Mouse (Mus musculus) kidney, postnatal 14 days (tissue): ENCODE data around the gene Birc5.
"Not testable (repeated sequence)": the region's sequence is repeated elsewhere in the genome, so short reads cannot be mapped to it uniquely, and the experiment has no call there.

Experiments
- DNase-seq: peaks from one replicate; pipeline ENCODE4 v3.0.0; 2022; ENCODE audit warnings: mixed read lengths

Birc5 gene

DNA sequence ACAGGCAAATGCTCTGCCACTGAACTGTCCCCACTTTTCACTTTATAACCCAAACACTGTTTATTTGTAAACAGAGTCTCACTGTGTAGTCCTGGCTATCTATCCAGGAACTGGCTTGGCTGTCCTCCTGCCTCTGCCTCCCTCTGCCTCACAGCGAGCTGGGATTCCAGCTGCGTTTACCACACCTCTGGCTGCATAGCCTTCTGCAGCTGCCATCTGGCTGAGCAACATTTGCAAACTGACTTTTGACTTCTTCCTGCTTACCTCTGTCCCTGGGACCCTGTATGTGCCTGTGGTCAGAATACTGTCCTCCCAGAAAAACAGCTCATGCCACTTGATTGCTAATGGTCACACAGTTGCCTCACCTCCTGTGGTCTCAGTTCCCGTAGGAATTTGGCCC is 21.7 kb upstream of the Birc5 start:
- no peak for DNase-seq

DNA sequence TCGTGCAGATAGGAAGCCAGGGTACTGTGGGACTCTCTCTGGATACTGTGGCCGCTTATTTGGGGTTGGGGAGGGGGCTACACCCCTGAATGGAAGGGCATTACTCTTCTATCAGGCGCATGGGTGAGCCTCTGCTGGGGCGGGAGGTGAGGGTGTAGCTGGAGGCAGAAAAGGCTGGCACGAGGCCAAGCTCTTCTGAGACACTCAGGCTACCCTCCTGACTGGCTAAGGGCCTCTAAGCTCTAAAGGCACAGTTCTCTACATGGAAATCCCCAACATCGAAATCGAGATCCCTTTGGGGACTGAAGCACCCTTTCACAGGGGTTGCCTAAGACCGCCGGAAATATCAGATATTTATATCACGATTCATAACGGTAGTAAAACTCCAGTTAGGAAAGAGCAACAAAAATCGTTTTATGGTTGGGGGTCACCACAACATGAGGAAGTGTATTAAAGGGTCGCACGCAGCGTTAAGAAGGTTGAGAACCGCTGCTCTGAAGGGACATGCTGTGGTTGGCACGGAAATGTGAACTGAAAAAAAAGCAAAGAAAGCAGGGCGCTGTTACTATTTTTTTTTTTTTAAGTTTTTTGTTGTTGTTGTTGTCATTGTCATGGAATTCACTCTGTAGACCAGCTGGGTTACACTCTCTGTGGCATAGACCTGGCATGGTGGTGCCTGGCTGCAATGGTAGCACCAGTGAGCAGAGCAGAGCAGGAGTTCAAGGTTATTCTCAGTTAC is 20.7 kb upstream of the Birc5 start:
- DNase-seq: peak; percentile 71

DNA sequence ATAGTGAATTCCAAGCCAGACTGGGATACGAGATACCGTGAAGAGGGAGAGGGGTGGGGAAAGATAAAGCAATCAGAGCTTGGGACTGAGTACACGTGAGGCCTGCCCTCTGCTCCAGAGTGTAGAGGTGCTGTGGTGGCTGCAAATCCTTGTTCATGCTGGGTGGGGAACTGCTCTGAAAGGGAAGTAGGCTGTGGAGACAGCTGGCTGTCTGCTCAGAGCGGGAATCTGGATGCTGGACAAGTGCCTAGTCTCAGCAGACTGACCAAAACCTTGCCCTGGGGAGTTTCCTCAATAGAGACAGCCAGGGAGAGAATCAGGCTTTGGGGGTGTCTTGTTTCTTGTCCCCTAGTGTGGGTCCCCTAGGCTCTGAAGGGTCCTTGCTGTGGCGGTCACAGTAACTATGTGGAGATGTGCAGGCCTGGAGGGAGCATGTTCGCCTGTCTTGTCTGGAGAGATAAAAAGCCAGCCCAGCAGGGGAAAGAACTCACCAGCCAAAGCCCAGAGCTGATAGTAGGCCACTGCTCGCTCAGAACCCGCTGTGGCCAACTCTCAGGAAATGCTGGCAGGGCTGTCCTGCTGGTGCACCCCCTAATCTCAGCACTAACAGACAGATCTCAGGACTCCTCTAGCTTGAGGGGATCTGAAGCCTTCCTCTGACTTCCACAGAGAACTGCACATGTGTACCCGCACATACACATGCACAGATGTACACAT is 20.0 kb upstream of the Birc5 start:
- DNase-seq: peak; percentile 72

DNA sequence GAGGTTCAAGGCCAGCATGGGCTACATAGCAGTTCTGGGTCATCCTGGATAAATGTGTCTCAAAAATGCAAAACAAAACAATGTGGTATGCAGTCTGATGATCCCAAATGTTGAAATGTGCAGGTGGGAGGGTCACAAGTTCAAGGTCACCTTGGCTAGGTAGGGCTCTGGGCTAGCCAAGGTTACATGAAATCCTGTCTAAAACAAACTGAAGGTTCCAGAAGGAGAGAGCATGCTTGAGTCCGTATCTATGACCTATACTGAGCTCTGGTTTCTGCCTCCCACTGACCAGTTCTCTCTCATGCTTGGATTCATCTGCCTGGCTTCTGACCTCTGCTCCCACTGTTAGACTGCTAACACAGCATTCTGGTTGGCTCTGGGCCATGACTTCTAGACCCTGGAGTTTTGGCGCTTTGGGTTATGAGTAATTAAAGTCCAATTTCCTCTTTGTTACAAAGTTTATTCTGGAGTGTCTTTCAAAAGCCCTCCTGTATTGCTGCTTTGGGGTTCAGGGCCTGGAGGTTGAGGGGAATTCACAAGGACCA is 19.3 kb upstream of the Birc5 start:
- DNase-seq: peak; percentile 93

DNA sequence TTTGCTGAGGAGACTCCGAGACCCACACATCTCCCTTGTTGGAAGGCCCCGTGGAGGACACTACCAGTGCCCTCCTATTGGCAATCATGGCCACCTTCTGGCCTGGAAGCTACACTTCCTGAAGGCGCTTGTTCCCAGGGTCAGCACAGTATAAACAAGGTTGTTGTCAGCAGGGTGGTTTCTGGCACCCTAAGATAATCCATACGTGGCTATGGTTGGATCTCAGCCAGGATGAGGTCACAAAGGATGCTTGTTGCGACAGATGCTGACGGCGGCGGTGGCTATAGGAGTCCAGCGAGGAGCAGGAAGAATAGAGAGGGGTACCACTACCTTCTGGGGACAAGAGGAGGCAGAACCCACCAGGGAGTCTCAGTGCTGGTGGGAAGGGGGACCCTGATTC is 18.6 kb upstream of the Birc5 start:
- DNase-seq: no peak

DNA sequence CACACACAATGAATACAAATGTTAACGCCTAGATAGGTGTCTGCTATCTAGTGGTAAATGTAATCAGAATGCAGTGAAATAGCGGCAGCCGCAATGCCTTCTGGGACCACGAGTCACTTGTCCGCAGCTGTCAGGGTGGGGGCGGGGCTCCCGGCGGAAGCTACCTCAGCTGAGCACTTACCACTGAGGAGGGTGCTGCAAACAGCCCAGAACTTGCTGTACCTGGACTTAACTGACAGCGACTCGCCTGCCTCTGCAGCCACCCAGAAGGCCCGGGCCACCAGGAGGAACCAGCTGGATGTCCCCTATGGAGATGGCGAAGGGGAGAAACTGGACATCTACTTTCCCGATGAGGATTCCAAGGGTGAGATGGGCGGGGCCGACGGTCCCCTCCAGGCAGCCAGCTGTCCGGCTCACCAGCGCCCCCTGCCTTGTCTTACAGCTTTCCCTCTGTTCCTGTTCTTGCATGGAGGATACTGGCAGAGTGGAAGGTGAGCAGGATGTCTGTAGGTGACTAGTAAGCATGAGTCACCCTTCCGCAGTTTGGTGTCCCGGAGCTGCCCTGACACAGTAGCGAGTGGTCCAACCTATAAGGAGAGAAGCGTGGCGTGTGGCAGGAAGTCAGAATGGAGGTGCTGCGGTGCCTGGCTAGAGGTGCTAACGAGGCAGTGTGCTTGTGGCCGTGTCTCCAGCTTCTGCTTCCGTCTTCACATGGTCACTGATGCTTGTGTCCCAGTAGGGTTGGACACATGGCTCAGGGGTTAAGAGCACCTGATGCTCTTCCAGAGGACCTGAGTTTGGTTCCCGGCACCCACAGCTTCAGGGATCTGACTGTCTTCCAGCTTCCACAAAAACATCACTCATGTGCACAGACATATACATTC is 16.7 kb upstream of the Birc5 start:
- peak; percentile 71 for DNase-seq

DNA sequence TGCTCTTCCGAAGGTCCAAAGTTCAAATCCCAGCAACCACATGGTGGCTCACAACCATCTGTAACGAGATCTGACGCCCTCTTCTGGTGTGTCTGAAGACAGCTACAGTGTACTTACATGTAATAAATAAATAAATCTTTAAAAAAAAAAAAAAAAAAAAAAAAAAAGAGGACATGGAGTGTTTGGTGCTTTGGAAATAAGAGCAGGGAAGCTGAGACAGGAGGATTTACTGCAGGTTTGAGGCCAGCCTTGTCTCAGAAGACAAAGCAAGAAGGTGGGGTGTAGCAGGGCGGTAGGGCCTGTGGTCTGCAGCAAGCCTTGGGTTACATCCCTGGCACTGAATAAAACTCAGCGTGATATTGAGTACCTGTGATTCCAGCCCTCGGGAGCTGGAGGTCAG is 15.5 kb upstream of the Birc5 start:
- DNase-seq: not testable (repeated sequence)

DNA sequence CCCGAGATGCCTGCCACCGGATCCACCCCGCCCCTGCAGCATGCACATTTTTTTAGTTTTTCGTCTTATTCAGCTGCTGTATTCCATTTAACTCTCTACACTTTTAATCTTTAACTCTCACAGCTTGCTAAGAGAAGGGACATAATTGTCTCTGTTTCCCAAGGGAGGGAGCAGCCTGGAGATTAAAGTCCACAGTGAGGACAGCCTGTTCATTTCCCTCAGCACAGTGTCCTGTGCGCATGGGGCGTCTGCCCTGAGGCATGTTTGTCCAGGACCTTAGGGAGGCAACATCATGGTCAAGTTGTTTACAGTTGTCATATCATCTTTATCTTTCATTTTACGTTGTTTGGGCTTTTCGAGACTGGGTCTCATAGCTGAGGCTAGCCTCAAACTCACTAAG is 15.0 kb upstream of the Birc5 start:
- peak; percentile 81 for DNase-seq

DNA sequence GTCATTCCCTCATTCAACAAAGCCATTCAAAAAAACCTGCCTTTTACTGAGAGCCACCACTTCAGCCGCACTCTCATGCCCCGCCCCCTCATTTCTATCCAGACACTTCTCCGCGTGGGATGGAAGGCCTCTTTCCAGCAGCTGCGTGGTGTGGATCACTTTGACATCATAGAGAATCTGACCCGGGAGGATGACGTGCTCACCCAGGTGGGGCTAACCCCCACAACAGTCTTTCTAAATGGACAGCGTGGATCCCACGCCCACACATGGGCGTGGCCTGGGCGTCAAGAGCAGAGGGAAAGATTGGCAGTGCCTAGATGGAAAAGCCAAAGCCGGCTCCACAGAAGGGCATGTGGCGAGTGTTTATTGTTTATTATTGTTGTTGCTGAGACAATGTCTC is 12.7 kb upstream of the Birc5 start:
- no peak for DNase-seq

DNA sequence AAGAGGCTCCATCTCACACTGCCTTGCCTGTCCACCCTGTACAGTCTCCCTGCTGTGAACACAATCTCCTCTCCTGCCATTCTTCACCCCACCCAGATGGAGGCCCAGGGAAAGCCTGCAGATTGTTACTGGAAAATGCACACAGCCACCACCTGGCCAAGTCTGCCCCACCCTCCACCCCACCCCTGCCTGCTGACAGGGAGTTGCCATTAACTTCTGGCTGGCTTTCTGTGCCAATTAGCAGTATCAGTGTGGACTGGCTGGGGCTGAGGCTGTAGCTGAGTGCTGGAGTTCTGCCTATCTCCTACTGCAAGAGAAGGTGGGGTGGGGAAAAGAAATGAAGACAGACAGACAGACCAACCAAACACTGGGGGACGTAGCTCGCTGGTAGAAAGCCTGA is 10.5 kb upstream of the Birc5 start:
- peak; percentile 59 for DNase-seq

DNA sequence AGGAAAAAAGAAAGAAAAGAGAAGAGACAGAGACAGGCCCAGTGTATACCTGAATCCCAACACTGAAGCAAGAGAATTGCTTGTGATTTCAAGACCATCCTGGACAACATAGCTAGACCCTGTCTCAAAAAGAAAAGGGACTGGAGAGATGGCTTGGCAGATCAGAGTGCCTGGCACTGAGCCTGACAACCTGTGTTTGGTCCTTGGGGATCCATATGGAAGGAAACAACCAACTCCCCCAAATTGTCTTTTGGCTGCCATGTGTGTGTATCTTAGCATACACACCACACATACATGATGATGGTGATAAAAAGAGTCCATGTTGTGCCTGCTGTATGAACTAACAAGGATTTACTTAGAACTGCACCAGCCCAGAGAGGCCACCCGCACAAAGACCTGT is 10.0 kb upstream of the Birc5 start:
- DNase-seq: no peak

DNA sequence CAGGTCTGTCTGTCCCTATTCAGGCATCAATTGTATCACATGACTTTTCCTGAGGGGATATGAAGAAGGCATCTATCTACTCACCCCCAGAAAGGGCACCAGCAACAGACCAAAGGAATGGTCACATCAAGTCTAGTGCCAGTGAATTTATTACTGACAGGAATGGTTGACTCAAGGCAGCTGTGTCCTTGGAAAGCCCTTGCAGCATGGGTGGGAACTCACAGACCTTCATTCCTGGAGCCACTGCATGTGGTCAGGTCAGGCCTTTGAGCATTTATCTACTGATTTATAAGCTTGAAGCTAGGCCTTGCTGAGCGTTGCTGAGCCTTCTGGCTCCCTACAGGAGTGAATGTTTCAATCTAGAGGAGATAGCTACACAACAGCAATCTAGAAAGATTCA is 8.1 kb upstream of the Birc5 start:
- DNase-seq: no peak

DNA sequence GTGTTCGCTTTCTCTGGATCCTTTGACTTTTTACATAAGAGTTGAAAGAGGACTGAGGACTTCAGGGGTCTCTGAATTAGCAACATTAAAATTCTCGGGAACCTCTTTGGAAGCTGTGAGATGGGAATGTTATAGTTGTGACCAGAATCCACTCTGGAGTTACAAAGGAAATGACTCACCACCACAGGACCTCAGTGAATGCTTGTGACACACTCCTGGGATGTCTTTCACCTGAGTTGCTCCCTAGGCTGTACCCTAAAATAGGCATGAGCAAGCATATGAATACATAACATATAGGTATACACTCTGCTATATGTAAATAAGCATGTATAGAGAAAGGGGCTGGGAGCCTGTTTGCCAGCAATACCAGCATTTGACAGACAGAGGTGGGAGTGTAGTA is 5.6 kb upstream of the Birc5 start:
- no peak for DNase-seq

DNA sequence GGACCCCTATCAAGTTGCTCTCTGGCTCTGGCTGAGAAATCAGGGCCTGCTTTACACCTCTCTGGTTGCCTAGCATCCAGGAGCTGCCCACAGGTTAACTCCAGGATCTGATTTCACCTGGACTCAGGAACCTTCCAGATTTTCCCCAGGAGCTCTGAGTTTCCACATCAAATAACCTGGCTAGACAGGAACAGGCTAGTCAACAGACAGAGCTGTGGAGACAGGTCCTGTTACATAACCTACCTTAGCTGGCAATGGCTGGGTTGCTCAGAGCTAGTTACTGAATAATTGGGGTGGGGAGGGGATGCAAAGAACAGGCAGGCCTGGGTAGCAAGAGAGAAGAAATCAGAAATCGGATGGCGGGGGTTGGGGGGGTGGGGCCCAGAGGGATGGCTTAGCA is 4.1 kb upstream of the Birc5 start:
- peak; percentile 71 for DNase-seq

DNA sequence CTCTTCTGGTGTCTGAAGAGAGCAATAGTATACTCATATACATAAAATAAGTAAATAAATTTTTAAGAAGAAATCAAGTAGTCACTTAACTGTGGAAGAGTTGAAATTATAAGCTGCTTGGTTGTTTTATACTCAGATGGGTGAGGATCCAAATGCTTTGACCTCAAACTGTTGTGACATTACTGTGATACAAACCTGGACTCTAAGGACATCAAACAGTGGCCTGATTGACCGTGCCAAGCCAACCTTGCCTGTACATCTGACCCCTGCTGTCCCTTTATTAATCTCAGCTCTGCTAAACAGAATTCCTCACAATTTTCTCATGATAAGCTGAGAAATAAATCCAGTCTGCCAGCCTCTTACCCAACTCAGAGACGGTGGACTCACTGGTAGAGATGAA is 3.4 kb upstream of the Birc5 start:
- DNase-seq: no peak

DNA sequence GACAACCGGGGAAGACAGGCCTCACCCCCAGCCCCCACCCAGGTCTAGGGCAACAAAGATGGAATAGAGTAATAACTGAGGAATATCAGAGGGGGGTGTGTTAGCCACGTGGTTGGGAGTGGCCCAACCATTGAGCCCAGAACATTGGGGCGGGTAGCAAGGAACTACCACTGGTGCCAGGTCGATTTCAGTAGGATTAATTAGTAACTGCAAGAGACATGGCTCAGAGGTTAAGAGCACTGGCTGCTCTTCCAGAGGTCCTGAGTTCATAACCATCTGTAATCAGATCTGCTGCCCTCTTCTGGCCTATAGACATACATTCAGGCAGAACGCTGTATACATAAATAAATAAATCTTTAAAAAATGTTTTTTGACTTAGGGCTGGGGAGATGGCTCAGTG is 2.4 kb upstream of the Birc5 start:
- peak; percentile 76 for DNase-seq

DNA sequence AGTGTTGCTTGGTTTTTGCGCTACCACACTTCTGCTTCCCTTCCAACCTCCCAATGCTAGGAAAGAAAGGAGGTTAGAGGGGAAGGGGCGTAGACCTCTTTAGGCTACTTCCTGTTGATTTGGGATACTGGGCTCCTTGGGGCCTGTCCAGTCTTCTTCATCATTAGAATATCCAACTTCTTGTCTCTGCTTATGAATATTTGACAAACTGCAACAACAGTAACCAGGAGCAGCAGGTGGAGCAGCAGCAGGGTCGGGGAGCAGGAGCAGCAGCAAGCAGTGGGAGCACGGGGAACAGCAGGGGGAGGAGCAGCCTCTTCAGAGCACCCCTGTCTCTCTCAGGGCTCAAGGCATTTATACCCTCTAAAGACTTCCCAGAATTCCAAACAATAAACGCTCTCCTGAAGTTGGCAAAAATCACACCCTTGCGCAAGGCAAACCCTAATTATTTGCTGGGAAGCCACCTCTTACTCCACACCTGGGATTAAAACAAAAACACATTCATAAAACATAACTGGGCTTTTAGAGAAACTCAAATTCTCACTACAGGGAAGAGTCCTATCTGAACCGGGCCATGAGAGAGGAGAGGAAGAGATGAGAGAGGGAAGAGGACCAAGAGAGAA is 1.3 kb upstream of the Birc5 start:
- DNase-seq: no peak

DNA sequence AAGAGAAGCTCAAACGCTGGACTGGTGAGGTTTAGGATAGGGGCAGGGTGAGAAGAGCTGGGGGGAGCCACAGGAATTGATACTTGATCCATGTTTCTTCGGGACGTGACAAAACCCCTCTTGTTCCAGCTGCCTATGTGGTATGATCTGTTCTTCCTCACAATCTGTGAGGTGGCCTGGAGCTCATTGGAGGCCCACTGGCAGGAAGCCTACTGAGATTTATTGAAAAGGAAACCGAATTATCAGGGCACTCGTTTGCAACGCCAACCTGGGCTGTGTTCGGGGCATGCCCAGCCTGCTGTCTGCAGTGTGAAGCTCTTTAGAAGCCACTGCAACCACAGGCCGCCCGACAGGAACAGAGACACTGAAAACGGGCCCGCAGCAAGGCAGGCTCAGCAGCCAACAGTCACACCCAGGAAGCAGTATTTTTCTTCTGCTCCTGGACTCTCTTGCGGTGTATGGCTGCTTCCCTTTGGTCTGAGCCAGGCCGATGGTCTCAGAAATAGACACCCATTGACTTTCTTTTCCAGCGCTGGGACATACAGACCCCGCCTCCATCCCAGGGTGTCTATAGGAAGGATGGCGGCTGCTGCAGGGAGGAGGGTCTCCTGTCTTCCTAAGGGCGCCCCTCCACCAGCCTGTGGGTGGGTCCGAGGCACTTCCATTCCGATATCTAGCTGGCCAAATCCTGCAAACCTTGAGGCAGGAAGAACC is 623 bp upstream of the Birc5 start:
- DNase-seq: peak; percentile 58

DNA sequence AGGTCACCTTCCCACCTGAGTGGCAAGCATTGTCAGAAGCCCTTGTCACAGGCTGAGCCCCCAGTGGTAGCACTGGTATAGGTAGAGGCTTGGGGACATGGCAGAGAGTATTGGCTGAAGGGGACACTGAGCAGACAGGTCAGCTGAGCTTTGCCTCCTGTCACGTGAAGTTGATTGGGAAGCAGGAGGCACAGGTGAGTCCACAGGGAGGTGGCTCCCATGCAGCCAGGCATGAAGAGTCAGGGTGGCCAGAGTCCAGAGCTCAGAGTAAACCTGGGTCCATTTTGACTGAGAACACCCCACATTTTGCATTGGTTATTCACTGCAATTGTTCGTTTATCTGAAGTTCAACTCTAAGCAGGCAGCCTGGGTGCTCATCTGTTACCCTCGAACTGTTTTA is 3.8 kb downstream of the Birc5 start:
- no peak for DNase-seq

DNA sequence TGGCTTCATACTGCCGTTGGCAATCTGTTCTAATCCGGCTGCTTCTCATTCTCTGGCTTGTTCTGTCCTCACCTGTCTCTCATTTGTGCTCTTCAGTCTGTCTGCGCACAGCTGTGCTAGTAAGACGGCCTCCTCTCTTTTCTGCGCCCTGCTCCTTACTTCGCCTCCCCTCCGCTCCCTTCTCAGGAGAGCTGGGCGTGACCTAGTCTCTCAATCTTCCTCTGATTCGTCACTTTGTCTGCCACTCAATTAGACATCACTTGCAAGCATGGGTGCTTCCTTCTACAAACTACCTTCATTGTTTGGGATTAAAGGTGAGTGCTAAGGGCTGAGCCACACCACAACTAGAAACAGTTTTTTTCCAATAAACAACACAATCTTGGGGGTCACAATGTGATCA is 5.2 kb downstream of the Birc5 start:
- DNase-seq: no peak

DNA sequence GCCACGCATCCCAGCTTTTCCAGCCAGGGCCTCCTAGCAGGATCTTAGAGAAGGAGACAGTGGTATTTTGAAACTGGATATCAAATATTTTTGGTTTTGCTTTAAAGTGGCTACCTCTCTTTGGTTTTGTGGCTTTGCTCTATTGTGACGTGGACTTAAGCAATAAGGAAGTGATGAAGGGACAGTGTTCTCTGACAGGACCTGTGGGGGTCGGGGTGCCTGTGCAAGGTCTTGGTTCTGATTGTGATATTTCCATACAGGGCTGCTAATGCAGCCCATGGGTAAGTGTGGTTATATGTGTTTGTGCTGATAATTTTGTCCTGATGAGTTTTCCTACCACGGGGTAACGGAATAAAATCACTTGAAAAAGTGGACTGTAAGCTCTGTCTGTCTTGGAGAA is 6.3 kb downstream of the Birc5 start:
- DNase-seq: no peak

DNA sequence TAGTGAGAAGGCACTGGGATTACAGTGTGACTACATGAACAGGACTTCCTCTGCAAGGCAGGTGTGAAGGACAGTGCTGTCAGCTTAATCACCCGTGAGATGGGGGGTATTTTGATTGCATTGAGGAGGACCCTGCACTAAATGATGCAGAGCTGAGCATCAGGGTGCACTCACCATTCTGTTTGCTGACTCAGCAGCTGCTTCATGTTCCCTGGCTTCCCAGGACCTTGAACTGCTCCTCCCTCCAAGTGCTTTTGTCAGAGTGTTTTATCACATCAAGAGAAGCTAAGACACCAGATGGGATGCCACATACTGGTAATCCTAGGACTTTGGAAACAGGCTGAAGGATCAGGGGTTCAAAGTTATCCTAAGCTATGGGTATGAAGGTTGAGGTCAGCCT is 6.9 kb downstream of the Birc5 start:
- no peak for DNase-seq
